Mouse (Mus musculus) urinary bladder, postnatal 25 days (tissue): Measurements from ENCODE around the gene Bcl2a1b.
"Not testable (repeated sequence)": the region's sequence is repeated elsewhere in the genome, so short reads cannot be mapped to it uniquely, and the experiment has no call there.

Experiments used
- DNase-seq: peaks from one replicate; pipeline ENCODE4 v3.0.0; 2022; ENCODE audit warnings: low spot score

The Bcl2a1b gene

GRCm38 (mm10) chr9:89240516-89241019, 41.6 kb downstream of the Bcl2a1b start:
- DNase-seq = not testable (repeated sequence)

DNA sequence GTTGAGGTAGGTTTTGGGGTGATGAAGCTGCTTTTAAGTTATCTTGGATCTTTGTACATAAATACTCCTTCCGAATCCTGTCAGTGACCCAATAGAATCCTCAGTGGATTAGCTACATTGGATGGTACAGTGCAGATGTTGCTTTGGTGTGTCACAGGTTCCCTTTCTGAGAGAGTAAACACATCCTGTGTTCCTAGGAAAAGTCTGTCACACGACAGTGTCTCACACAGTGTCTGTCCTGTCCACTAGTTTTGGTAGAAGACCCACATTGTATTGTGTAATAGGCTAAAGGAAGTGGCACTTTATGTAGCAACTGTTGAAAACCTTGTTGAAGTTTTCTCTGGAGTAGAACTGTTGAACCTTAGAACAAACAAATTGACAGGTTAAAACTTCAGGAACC, 54.4 kb downstream of the Bcl2a1b start:
- no peak for DNase-seq

DNA sequence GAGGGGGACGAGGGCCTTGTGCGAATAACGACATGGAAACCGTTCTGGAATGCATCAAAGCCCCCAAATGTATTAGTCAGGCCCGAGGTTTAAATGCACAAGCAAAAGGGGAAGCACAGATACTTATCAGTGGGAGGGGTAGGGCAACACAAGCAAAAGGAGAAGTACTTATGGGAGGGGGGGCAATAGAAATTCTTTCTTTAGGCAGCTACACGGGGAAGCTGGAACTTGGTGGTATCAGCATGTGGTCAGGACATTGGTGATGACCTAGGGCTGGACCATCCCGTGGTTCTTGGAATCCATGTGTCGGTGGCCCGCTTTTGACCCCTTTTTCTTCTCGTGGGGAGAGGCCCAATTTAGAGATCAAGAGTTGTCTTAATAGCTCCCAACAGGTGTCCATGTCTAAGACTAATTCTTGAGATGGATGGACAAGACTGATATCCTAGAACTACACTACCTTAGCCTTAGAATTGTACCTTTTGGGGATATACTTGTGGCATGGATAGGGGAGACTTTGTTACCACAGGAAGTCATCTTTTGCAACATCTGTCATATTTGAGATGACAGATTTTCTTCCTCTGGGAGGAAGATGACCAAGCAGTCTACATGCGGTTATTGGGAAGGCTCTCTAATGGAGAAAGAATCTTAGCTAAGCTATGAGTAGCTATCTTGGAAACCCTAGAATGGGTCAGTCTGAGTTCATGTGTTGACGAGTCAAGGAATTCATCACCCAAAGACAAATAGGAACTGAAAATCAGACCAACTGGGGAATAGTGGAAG, 57.7 kb downstream of the Bcl2a1b start:
- DNase-seq = no peak
